Mouse (Mus musculus): ENCODE data around the gene Zic2. TPM values are rescaled to one million over a fixed set of nuclear protein-coding genes. Genes with fewer than 3 reads are reported as not detected.

The Zic2 gene
- polyA plus RNA-seq, 1 experiment from 2014 or later, result 11.4 TPM

GRCm38 (mm10) chr14:122472647-122473046 is 2.6 kb upstream of the Zic2 start:
- Histone ChIP-seq H3K4me2 (replicated peaks) (peak overlapping the region; percentile 55), H3K27me3 (ENCODE audit: control insufficient read depth, insufficient read depth, low read length) (peaks cover 63% of the 10 kb centered on the region), H3K36me3 (replicated peaks; ENCODE audit: control insufficient read depth, insufficient read depth) (no peaks in the 10 kb centered on the region), H3K4me1 (replicated peaks; ENCODE audit: control insufficient read depth, insufficient read depth, low read length) (peaks cover 6% of the 10 kb centered on the region; the same call in 1 of the 2 replicates), H3K9ac (peak overlapping the region; percentile 52), H3K4me3 (replicated peaks; ENCODE audit: low read length) (peak overlapping the region; percentile 51), H3K9me3 (ENCODE audit: control insufficient read depth, low read length) (no peaks in the 10 kb centered on the region), H3K27ac (peak overlapping the region; percentile 82)
- DNase-seq (ENCODE audit: low spot score), result no peak
- ATAC-seq (ENCODE audit: low FRiP score), result no peak
- 6% methylated on average over 5 of the region's 5 CpGs for WGBS

DNA sequence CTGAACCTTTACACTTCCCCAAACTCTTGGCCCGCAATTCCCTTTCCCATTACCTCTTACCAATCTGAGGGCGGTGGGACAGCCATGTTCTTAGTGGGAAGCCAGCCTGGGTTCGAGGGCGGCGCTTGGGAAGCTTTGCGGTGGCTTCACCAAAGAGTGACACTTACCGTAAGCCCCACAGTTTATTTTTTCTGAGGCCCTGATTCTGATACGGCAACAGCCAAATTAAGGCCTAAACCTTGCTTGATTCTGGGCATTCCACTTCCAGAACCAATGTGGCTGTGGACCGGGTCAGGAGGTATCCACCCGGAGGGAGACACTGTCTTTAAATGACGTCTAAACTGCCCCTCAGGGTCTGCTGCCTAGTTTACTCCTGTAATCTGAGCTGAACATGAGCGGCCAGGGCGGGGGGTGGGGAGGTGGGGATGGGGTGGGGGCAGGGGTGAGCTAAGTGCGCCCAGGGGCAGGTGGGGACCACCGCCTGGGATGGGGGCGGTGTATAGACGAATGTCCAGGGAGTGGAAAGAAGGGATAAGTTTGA is 2.0 kb upstream of the Zic2 start:
- ATAC-seq (ENCODE audit: low FRiP score), result peak; percentile 28; the same call in 1 of the 2 replicates
- peak overlapping the region; percentile 55 for H3K4me2 ChIP-seq (replicated peaks)
- no peaks in the 10 kb centered on the region for H3K36me3 ChIP-seq (replicated peaks; ENCODE audit: control insufficient read depth, insufficient read depth)
- H3K9me3 ChIP-seq (ENCODE audit: control insufficient read depth, low read length), result no peaks in the 10 kb centered on the region
- peak overlapping the region; percentile 51 for H3K4me3 ChIP-seq (replicated peaks; ENCODE audit: low read length)
- DNase-seq (ENCODE audit: low spot score), result no peak
- peaks cover 6% of the 10 kb centered on the region; the same call in 1 of the 2 replicates for H3K4me1 ChIP-seq (replicated peaks; ENCODE audit: control insufficient read depth, insufficient read depth, low read length)
- peak overlapping the region; percentile 52 for H3K9ac ChIP-seq
- peaks cover 63% of the 10 kb centered on the region for H3K27me3 ChIP-seq (ENCODE audit: control insufficient read depth, insufficient read depth, low read length)
- peak overlapping the region; percentile 82 for H3K27ac ChIP-seq
- 5% methylated on average over 17 of the region's 17 CpGs for WGBS

GRCm38 (mm10) chr14:122474041-122474890 is 969 bp upstream of the Zic2 start:
- Histone ChIP-seq H3K9me3 (ENCODE audit: control insufficient read depth, low read length) (no peaks in the 10 kb centered on the region), H3K4me2 (replicated peaks) (peak overlapping the region; percentile 55), H3K4me1 (replicated peaks; ENCODE audit: control insufficient read depth, insufficient read depth, low read length) (peaks cover 6% of the 10 kb centered on the region; the same call in 1 of the 2 replicates), H3K27ac (peak overlapping the region; percentile 96), H3K36me3 (replicated peaks; ENCODE audit: control insufficient read depth, insufficient read depth) (no peaks in the 10 kb centered on the region; the same call in 1 of the 2 replicates), H3K9ac (peak overlapping the region; percentile 85), H3K4me3 (replicated peaks; ENCODE audit: low read length) (peak overlapping the region; percentile 51), H3K27me3 (ENCODE audit: control insufficient read depth, insufficient read depth, low read length) (peaks cover 61% of the 10 kb centered on the region)
- under 1% methylated on average over 56 of the region's 57 CpGs for WGBS
- DNase-seq (ENCODE audit: low spot score) (peak; percentile 73), ATAC-seq (ENCODE audit: low FRiP score) (peak; percentile 80)

DNA sequence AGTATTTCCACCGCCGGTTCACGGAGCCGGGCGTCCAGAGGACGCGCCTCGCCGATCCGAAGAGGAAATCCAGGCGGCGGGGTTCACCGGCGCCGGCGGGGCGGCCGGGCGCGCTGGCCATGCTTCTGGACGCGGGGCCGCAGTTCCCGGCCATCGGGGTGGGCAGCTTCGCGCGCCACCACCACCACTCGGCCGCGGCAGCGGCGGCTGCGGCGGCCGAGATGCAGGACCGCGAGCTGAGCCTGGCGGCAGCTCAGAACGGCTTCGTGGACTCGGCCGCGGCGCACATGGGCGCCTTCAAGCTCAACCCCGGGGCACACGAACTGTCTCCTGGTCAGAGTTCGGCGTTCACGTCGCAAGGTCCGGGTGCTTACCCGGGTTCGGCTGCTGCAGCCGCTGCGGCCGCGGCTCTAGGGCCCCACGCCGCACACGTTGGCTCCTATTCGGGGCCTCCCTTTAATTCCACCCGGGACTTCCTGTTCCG is 364 bp downstream of the Zic2 start:
- Histone ChIP-seq H3K9me3 (ENCODE audit: control insufficient read depth, low read length) (no peaks in the 10 kb centered on the region), H3K4me3 (replicated peaks; ENCODE audit: low read length) (peak overlapping the region; percentile 51), H3K4me2 (replicated peaks) (peak overlapping the region; percentile 55), H3K9ac (peak overlapping the region; percentile 85), H3K27ac (peak overlapping the region; percentile 96), H3K36me3 (replicated peaks; ENCODE audit: control insufficient read depth, insufficient read depth) (no peaks in the 10 kb centered on the region; the same call in 1 of the 2 replicates), H3K4me1 (replicated peaks; ENCODE audit: control insufficient read depth, insufficient read depth, low read length) (peaks cover 6% of the 10 kb centered on the region; the same call in 1 of the 2 replicates), H3K27me3 (ENCODE audit: control insufficient read depth, insufficient read depth, low read length) (peaks cover 53% of the 10 kb centered on the region)
- DNase-seq (ENCODE audit: low spot score) (no peak), ATAC-seq (ENCODE audit: low FRiP score) (no peak)
- WGBS, result under 1% methylated on average over 62 of the region's 65 CpGs

DNA sequence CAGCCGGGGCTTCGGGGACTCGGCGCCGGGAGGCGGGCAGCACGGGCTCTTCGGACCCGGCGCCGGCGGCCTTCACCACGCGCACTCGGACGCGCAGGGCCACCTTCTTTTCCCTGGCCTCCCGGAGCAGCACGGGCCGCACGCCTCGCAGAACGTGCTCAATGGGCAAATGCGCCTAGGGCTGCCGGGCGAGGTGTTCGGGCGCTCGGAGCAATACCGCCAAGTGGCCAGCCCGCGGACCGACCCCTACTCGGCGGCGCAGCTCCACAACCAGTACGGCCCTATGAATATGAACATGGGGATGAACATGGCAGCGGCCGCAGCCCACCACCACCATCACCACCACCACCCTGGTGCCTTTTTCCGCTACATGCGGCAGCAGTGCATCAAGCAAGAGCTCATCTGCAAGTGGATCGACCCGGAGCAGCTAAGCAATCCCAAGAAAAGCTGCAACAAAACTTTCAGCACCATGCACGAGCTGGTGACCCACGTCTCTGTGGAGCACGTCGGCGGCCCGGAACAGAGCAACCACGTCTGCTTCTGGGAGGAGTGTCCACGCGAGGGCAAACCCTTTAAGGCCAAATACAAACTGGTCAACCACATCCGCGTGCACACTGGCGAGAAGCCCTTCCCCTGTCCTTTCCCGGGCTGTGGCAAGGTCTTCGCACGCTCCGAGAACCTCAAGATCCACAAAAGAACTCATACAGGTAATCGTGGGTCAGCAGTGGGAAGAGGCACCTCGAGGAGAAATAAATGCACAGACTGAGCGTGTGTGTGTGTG is 996 bp downstream of the Zic2 start:
- Histone ChIP-seq H3K36me3 (replicated peaks; ENCODE audit: control insufficient read depth, insufficient read depth) (no peaks in the 10 kb centered on the region; the same call in 1 of the 2 replicates), H3K9me3 (ENCODE audit: control insufficient read depth, low read length) (no peaks in the 10 kb centered on the region), H3K27ac (peak overlapping the region; percentile 96), H3K4me2 (replicated peaks) (peak overlapping the region; percentile 55), H3K9ac (peak overlapping the region; percentile 85), H3K4me3 (replicated peaks; ENCODE audit: low read length) (peak overlapping the region; percentile 51), H3K27me3 (ENCODE audit: control insufficient read depth, insufficient read depth, low read length) (peaks cover 53% of the 10 kb centered on the region), H3K4me1 (replicated peaks; ENCODE audit: control insufficient read depth, insufficient read depth, low read length) (peaks cover 6% of the 10 kb centered on the region; the same call in 1 of the 2 replicates)
- no peak for ATAC-seq (ENCODE audit: low FRiP score)
- peak; percentile 28 for DNase-seq (ENCODE audit: low spot score)
- WGBS, result under 1% methylated on average over 62 of the region's 62 CpGs

GRCm38 (mm10) chr14:122476822-122477215 is 1.6 kb downstream of the Zic2 start:
- WGBS, result under 1% methylated on average over 18 of the region's 18 CpGs
- peaks cover 53% of the 10 kb centered on the region for H3K27me3 ChIP-seq (ENCODE audit: control insufficient read depth, insufficient read depth, low read length)
- H3K9ac ChIP-seq, result peak overlapping the region; percentile 85
- DNase-seq (ENCODE audit: low spot score) (peak; percentile 43), ATAC-seq (ENCODE audit: low FRiP score) (no peak)
- no peaks in the 10 kb centered on the region for H3K9me3 ChIP-seq (ENCODE audit: control insufficient read depth, low read length)
- peaks cover 6% of the 10 kb centered on the region; the same call in 1 of the 2 replicates for H3K4me1 ChIP-seq (replicated peaks; ENCODE audit: control insufficient read depth, insufficient read depth, low read length)
- peak overlapping the region; percentile 51 for H3K4me3 ChIP-seq (replicated peaks; ENCODE audit: low read length)
- no peaks in the 10 kb centered on the region; the same call in 1 of the 2 replicates for H3K36me3 ChIP-seq (replicated peaks; ENCODE audit: control insufficient read depth, insufficient read depth)
- H3K27ac ChIP-seq, result peak overlapping the region; percentile 96
- peak overlapping the region; percentile 55 for H3K4me2 ChIP-seq (replicated peaks)

- H3K9me3 ChIP-seq (ENCODE audit: control insufficient read depth, low read length), result no peaks in the 10 kb centered on the region
- 2% methylated on average over 20 of the region's 20 CpGs for WGBS
- no peaks in the 10 kb centered on the region; the same call in 1 of the 2 replicates for H3K36me3 ChIP-seq (replicated peaks; ENCODE audit: control insufficient read depth, insufficient read depth)
- H3K9ac ChIP-seq, result peak overlapping the region; percentile 85
- H3K4me3 ChIP-seq (replicated peaks; ENCODE audit: low read length), result peak overlapping the region; percentile 51
- peaks cover 53% of the 10 kb centered on the region for H3K27me3 ChIP-seq (ENCODE audit: control insufficient read depth, insufficient read depth, low read length)
- H3K4me2 ChIP-seq (replicated peaks), result peak overlapping the region; percentile 55
- ATAC-seq (ENCODE audit: low FRiP score) (no peak), DNase-seq (ENCODE audit: low spot score) (no peak)
- peaks cover 6% of the 10 kb centered on the region; the same call in 1 of the 2 replicates for H3K4me1 ChIP-seq (replicated peaks; ENCODE audit: control insufficient read depth, insufficient read depth, low read length)
- H3K27ac ChIP-seq, result peak overlapping the region; percentile 96
These were observed 2.0 kb downstream of the Zic2 start for GRCm38 (mm10) chr14:122477261-122477671.

- H3K27me3 ChIP-seq (ENCODE audit: control insufficient read depth, insufficient read depth, low read length), result peaks cover 56% of the 10 kb centered on the region
- WGBS, result 2% methylated on average over 9 of the region's 9 CpGs
- ATAC-seq (ENCODE audit: low FRiP score), result no peak
These were observed 2.8 kb downstream of the Zic2 start for GRCm38 (mm10) chr14:122477971-122478573.

More at GRCm38 (mm10) chr14:122477971-122478573, 2.8 kb downstream of the Zic2 start:
- Histone ChIP-seq H3K4me3 (replicated peaks; ENCODE audit: low read length) (peak overlapping the region; percentile 51), H3K27ac (peak overlapping the region; percentile 96), H3K9me3 (ENCODE audit: control insufficient read depth, low read length) (no peaks in the 10 kb centered on the region), H3K4me1 (replicated peaks; ENCODE audit: control insufficient read depth, insufficient read depth, low read length) (peaks cover 6% of the 10 kb centered on the region; the same call in 1 of the 2 replicates), H3K4me2 (replicated peaks) (peak overlapping the region; percentile 55), H3K9ac (peak overlapping the region; percentile 85), H3K36me3 (replicated peaks; ENCODE audit: control insufficient read depth, insufficient read depth) (no peaks in the 10 kb centered on the region; the same call in 1 of the 2 replicates)
- peak; percentile 60 for DNase-seq (ENCODE audit: low spot score)

Measured in hindbrain, embryonic 14.5 days (tissue).